In the genomic region with DNA sequence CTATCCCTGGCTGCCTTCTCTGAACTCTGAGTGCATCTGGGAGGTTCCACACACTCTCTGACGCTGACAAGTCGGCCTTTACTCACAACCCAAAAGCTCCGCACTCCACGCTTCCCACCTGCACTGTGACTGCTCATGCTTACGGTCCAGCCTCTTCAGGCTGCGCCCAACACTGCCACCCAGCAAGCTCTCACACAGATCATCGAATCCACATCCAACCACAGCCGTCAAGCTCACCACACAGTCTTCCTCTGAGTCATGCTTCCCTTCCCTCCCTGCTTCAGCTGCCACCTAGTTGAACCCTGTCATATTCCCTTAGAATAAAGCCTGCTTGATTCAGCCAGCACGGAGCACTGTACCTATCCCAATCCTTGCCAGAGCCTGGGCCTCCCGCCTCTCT, we compare ENCODE assay signal across 14 mouse cellular contexts.
DNase-seq lines count a peak whose midpoint lies in the region; ATAC-seq and TF ChIP-seq lines count a peak whose summit lies in the region.
"Had no signal": no experiment of that assay in that cellular context is flagged by ENCODE, and none has a peak within 500 bp of the region (broad histone marks: within the 10 kb centered on the region; RNA-seq: fewer than 3 reads in every experiment).

No protein-coding gene starts in this region.

- H3K79me2 ChIP-seq in CH12.LX (replicated peaks; ENCODE audit: control insufficient read depth, extremely low read depth, insufficient read depth, poor library complexity, severe bottlenecking), result no peaks in the 10 kb centered on the region

- ATAC-seq in frontal cortex, adult (ENCODE audit: low TSS enrichment), result peak; percentile 71
- peak; percentile 60; the same call in 1 of the 2 replicates for ATAC-seq in kidney, embryonic 14.5 days (ENCODE audit: low FRiP score, low TSS enrichment)
- peak; percentile 86 for ATAC-seq in granulocyte monocyte progenitor cell, adult 5-6 weeks (replicated peaks; ENCODE audit: poor library complexity, severe bottlenecking)

- TF ChIP-seq POLR2A in CH12.LX (IDR thresholded peaks at IDR 0.05; ENCODE audit: low read depth, low read length), result no peak

- H3K4me1 ChIP-seq in kidney, embryonic 14.5 days (ENCODE audit: control insufficient read depth, insufficient read depth, low read length), result peaks cover 9% of the 10 kb centered on the region; the same call in 1 of the 2 replicates
- H3K4me1 ChIP-seq in CH12.LX (ENCODE audit: control insufficient read depth in 1 of 2, insufficient read depth in 2 of 2), result peaks cover 5 to 36% of the 10 kb centered on the region in 2 experiments; a peak in 3 of 4 replicates

- H3K4me2 ChIP-seq in kidney, embryonic 14.5 days (replicated peaks; ENCODE audit: low read depth, low read length), result no peak overlapping the region
- H3K4me2 ChIP-seq in CH12.LX (ENCODE audit: insufficient read depth, low read depth, poor library complexity, severe bottlenecking), result no peak overlapping the region
- H3K4me2 ChIP-seq: hindbrain, embryonic 15.5 days; limb, embryonic 15.5 days; lung, embryonic 15.5 days had no signal

- H3K27ac ChIP-seq in kidney, embryonic 14.5 days (ENCODE audit: low read depth, low read length), result no peak overlapping the region
- H3K27ac ChIP-seq in CH12.LX (ENCODE audit: insufficient read depth, low read depth), result no peak overlapping the region
- H3K27ac ChIP-seq: hindbrain, embryonic 15.5 days; left cerebral cortex, adult 2 months; limb, embryonic 15.5 days; lung, embryonic 15.5 days had no signal

- no peak for TF ChIP-seq CTCF in CH12.LX (conservative IDR thresholded peaks at IDR 0.05 in 1 of 2, IDR thresholded peaks at IDR 0.05 in 1 of 2; ENCODE audit: low read depth in 2 of 2, low read length in 2 of 2)

- H3K9me3 ChIP-seq in kidney, embryonic 14.5 days (ENCODE audit: control insufficient read depth, low read length), result no peaks in the 10 kb centered on the region
- H3K9me3 ChIP-seq in CH12.LX (replicated peaks; ENCODE audit: low read length), result no peaks in the 10 kb centered on the region
- H3K9me3 ChIP-seq: hindbrain, embryonic 15.5 days; limb, embryonic 15.5 days; lung, embryonic 15.5 days had no signal

- no peak for TF ChIP-seq RAD21 in CH12.LX (IDR thresholded peaks at IDR 0.05; ENCODE audit: low read depth, low read length)

- DNase-seq in frontal cortex, postnatal 36 days (ENCODE audit: low spot score in 2 of 2), result no peak
- DNase-seq in kidney, adult 9 months, result no peak
- peak; percentile 59 for DNase-seq in CH12.LX (ENCODE audit: extremely low read depth)
- DNase-seq in cerebellum, adult 11-12 months, result no peak
- no peak for DNase-seq in ovary, adult 18-20 months (ENCODE audit: low spot score)
- DNase-seq: B cell, adult 2 months; thymus, adult 18-20 months had no signal

- 37% methylated on average over 10 of the region's 10 CpGs for WGBS in kidney, embryonic 14.5 days

- in situ Hi-C loops in CH12.LX (cut with MboI; ENCODE audit: low pct_ligation_motif_present, low pct_unique_long_range_greater_than_20kb, low sequenced_read_pairs), result no loop called here

- H3K36me3 ChIP-seq in kidney, embryonic 14.5 days (ENCODE audit: control insufficient read depth, insufficient read depth, low read length), result no peaks in the 10 kb centered on the region
- H3K36me3 ChIP-seq in CH12.LX (replicated peaks in 1 of 2; ENCODE audit: control insufficient read depth in 1 of 2, insufficient read depth in 1 of 2, low read length in 1 of 2), result no peaks in the 10 kb centered on the region
- H3K36me3 ChIP-seq: hindbrain, embryonic 15.5 days; limb, embryonic 15.5 days; lung, embryonic 15.5 days had no signal

- H3K4me3 ChIP-seq in kidney, embryonic 14.5 days (ENCODE audit: low read length), result no peak overlapping the region
- H3K4me3 ChIP-seq in CH12.LX (replicated peaks in 1 of 3; ENCODE audit: low read depth in 2 of 3, low read length in 2 of 3, poor library complexity in 1 of 3), result no peak overlapping the region
- H3K4me3 ChIP-seq: hindbrain, embryonic 15.5 days; left cerebral cortex, adult 2 months; limb, embryonic 15.5 days; lung, embryonic 15.5 days had no signal

- no peaks in the 10 kb centered on the region for H3K27me3 ChIP-seq in kidney, embryonic 14.5 days (ENCODE audit: control insufficient read depth, insufficient read depth, low read length)
- no peaks in the 10 kb centered on the region for H3K27me3 ChIP-seq in CH12.LX (replicated peaks)
- H3K27me3 ChIP-seq: hindbrain, embryonic 15.5 days; limb, embryonic 15.5 days; lung, embryonic 15.5 days had no signal

- dilution Hi-C loops in CH12.LX (cut with MboI; ENCODE audit: extremely low pct_ligation_motif_present, extremely low pct_unique_long_range_greater_than_20kb, low sequenced_read_pairs), result no loop called here

- no peak overlapping the region for H3K9ac ChIP-seq in kidney, embryonic 14.5 days (ENCODE audit: low read depth, low read length)
- H3K9ac ChIP-seq in CH12.LX (ENCODE audit: insufficient read depth, low read depth), result no peak overlapping the region
- H3K9ac ChIP-seq: hindbrain, embryonic 15.5 days; limb, embryonic 15.5 days; lung, embryonic 15.5 days had no signal

- TF ChIP-seq EP300 in CH12.LX (IDR thresholded peaks at IDR 0.05; ENCODE audit: low read length), result no peak

TF ChIP-seq in CH12.LX, 34 proteins besides CTCF, POLR2A, EP300 and RAD21:
- TF ChIP-seq ETS1 (conservative IDR thresholded peaks at IDR 0.05; ENCODE audit: low read depth, low read length), result no peak
- TF ChIP-seq ZMIZ1 (IDR thresholded peaks at IDR 0.05; ENCODE audit: low read depth, low read length), result no peak
- no peak for TF ChIP-seq USF2 (conservative IDR thresholded peaks at IDR 0.05; ENCODE audit: low read depth, low read length)
- TF ChIP-seq PAX5 (IDR thresholded peaks at IDR 0.05; ENCODE audit: low read length), result no peak
- TF ChIP-seq MEF2A (IDR thresholded peaks at IDR 0.05; ENCODE audit: borderline replicate concordance, low read depth, low read length), result no peak
- no peak for TF ChIP-seq TBP (conservative IDR thresholded peaks at IDR 0.05; ENCODE audit: low read depth, low read length)
- no peak for TF ChIP-seq SMC3 (IDR thresholded peaks at IDR 0.05; ENCODE audit: low read depth, low read length)
- TF ChIP-seq CHD2 (IDR thresholded peaks at IDR 0.05; ENCODE audit: low read length), result no peak
- TF ChIP-seq JUND (conservative IDR thresholded peaks at IDR 0.05; ENCODE audit: low read depth, low read length), result no peak
- no peak for TF ChIP-seq JUN (IDR thresholded peaks at IDR 0.05; ENCODE audit: insufficient read depth, low read depth, low read length)
- no peak for TF ChIP-seq ZKSCAN1 (IDR thresholded peaks at IDR 0.05; ENCODE audit: borderline replicate concordance, low read depth, low read length)
- TF ChIP-seq POLR2AphosphoS2 (IDR thresholded peaks at IDR 0.05; ENCODE audit: low read depth, low read length), result no peak
- no peak for TF ChIP-seq MAZ (IDR thresholded peaks at IDR 0.05; ENCODE audit: low read depth, low read length)
